Mouse (Mus musculus) right cerebral cortex, postnatal 25 days (tissue): Measurements from ENCODE around the gene Hat1.

Experiments used
- DNase-seq: peaks from one replicate; pipeline ENCODE4 v3.0.0; 2022

Gene Hat1

DNA sequence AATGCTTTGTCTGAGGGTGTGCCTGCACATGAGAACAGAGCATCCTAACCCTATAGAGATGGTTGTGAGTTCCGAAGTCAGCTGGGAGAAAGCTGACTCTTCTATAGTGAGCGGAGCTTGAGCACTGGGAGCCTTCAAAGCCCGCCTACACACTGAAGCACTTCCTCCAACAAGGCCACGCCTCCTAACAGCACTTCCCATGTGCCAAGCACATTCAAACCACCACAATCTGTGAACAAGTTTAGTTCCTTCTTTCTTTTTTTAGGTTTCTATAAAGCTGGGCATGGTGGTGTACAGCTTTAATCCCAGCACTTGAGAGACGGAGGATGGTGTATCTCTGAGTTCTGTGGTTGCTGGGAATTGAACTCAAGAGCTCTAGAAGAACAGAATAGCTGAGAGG, 11.3 kb upstream of the Hat1 start:
- DNase-seq, result no peak

GRCm38 (mm10) chr2:71381962-71382361, 6.8 kb upstream of the Hat1 start:
- no peak for DNase-seq

- DNase-seq, result no peak
These were observed 4.9 kb upstream of the Hat1 start for GRCm38 (mm10) chr2:71383890-71384289.

DNA sequence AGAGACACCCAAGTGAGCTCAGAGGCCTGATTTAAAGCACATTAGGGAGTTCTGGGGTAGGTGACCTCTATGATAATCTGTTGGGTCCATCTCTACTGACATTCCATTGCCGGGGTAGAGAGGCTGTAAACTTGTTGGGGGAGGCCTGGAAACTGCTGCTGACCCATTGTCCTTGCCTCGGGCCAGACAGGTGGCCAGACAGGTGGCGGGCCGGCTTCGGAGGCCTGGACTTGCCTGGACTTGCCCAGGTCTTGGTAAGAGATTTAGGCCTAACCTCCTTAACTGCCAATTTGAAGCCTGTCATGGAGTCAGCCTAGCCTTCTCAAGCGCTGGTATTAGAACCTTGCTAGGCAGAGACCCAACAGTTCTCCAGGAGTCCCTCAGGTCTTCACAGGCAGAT, 992 bp upstream of the Hat1 start:
- DNase-seq, result no peak

GRCm38 (mm10) chr2:71389864-71390263, 1.1 kb downstream of the Hat1 start:
- DNase-seq, result no peak

- no peak for DNase-seq
These were observed 16.9 kb downstream of the Hat1 start for GRCm38 (mm10) chr2:71405613-71406012.

DNA sequence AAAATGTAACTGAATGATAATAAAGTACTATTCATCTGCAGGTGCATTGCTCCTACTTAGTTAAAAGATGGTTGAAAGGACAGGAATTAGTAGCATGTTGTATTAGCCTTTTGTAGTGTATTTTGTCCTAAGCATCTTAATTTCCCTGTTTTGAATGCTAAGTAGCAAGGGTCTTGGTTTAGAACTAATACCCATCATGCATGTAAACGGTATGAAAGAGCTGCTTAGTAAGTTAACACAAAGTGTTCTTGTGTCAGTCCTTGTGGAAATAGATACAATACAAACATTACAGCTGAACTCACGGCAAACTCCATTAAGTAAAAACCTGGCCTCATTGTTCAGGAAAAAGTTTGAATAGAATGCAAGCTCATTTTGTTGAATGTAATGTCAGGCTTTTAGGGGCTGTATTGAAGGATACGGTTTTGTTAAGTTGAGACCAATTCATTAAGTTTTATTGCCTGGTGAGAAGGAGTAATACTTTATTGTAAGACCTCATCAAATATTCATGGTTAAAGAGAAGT, 30.1 kb downstream of the Hat1 start:
- no peak for DNase-seq

DNA sequence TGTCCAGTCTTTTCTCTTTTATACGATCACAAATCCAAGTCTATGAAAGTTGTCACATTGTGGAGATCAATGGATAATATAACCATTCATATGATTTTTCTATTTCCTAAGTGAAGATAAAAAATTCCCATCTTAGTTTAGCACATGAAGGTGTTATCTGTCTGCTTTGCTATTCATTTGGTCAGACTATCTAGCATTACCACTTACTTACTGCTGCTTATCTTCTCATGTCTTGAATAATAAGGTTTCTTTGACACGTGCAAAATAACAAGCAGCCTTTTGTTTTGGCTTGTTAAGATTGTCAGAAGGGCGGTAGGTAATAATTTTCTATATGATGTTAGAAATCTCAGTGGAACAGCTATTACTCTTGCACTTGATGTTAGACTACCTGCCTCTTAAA, 30.6 kb downstream of the Hat1 start:
- DNase-seq, result no peak

DNA sequence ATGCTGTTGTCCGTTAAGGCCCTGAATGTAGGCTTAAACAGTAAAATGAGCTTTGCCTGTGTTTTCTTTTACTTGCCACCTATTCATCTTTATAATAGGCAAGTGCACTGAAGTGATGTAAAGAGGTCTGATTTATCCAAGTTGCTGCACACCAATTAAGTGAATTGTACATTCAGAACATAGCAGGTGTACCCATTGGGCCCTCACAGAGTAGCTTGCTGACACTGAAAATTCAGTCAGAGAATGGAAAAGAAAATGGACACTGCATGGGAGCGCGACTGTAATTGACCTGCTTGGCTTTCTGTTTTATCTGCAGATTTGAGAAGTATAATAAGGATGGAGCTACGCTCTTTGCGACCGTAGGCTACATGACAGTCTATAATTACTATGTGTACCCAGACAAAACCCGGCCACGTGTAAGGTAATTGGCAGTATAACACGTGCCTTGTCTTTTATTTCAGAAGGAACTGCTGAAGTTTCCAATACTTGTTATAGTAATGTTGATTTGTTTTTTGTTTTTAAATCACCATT, 32.2 kb downstream of the Hat1 start:
- DNase-seq, result no peak

- DNase-seq, result no peak
These were observed 35.8 kb downstream of the Hat1 start for GRCm38 (mm10) chr2:71424545-71424944.

DNA sequence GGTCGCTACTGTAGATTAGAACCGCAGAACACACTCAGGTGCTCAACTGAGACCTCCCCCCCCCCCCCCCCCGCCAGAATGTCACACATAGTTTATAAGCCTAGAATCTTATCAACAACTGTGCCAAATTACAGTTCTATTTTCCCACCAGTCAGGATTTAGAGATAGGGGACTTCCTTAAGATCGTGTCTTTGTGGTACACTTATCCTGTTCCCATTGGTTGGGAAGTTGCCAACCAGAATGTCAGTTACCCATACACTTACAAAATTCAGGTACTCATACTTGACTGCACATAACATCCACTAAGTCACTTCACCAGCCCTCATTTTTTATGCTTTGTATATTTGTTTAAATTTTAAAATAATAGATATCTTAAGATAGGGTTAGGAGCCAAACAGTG, 46.7 kb downstream of the Hat1 start:
- no peak for DNase-seq

GRCm38 (mm10) chr2:71443376-71443775, 54.6 kb downstream of the Hat1 start:
- DNase-seq, result no peak

DNA sequence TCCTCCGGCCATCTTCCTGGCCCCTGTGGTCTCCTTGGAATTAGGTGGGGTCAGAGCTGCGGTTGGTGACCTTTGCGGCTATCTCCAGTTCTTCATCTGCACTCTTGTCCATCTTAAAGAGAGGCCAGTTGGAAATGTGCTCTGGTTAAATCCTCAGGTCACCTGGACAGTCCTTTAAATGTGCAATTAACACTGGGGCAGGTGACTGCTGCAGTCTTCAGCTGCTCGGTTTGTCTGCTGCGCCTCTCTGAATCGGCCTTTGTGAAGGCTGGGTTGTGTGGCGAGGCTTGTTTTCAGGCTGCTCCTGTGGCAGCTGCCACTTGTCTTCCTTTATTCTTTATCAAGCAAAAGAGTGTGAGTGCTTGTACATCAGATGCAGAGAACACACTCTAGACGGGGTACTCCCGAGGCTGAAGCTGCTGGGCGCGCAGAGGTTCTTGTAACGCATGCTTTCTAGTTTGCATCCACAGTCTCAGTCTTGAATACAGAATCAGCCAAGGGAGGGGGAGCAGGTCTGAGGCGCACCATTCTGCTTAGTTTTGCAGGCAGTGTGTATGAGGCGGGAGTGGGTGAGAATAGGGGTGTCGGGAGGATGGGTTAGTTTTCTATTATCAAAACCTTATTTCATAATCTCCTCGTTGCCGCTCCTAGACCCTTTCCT, 56.9 kb downstream of the Hat1 start:
- no peak for DNase-seq

DNA sequence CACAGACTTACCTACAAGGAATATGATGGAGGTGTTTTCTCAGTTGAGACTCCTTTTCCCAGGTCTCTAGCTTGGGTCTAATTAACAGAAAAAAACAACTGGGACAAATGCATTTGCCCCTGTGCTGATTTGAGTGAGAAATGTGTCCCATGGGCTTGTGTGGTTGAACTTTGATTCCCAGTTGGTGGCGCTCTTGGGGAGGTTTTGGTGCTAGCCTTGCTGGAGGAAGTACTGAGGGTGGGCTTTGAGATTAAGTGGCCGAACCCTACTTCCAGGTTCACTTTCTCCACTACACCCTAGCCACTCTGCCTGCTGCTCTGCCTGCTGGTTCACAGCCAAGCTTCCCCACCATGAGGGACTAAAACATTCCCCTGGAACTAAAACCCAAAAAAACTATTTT, 60.8 kb downstream of the Hat1 start:
- DNase-seq, result no peak

GRCm38 (mm10) chr2:71451761-71452160, 63.0 kb downstream of the Hat1 start:
- no peak for DNase-seq

DNA sequence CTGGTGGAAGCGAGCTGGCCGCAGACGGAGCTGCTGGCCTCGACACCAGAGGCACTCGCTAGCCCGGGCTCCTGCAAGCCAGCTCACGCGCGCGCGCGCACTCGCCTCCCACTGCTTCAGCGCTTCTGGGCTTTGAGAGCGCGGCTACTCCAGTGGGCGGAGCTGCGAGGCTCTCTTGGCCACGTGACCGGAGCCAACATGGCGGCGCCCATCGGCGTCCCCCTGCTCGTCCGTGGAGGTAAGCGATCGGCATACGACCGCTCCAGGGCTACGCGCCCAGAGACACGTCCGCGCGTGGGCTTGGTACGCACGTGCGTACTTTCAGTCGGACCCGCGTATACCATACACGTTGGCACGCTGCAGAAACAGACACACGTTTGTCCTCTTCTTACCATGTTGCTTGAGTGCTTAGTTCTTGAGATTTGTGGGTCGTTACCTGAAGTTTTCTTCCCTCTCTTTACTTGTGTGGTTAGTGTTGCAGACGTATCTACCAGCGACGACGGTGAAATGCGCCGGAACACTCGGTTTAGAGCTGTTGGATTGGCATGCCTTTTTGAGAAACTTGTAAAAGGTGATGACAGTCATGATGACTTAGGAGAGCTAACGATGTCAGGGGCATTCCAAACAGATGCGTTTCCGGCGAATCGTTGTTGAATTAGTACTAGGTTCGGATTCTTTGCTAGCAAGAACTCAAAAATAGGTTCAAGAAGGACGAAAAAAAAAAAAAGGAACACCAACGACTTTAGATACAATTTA, 64.6 kb downstream of the Hat1 start, which contains the start of gene Metap1d:
Gene Metap1d (plus strand): TSS at position 116 of the 756 bp plus-strand sequence.
- DNase-seq, result peak; percentile 95

- no peak for DNase-seq
These were observed 65.1 kb downstream of the Hat1 start for GRCm38 (mm10) chr2:71453917-71454260.

DNA sequence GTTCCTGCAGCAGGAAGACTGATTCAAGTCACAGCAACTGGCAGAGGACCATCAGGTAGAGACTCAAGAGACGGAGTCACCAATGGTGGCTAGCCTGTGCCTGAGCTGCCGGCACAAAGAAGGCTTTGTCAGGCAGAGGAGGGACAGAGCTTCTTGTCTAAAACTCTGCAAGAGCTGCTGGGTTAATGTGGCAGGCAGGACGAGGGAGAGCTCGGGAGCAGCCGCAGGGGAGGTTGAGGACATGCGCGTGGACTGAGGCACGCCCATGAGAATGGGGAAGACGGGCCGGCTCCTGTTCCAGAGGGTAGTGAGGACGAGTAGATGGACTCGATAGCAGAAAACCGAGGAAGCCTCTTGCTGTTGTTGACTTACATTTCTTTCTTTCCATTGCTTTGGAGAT, 69.9 kb downstream of the Hat1 start:
- DNase-seq, result no peak

DNA sequence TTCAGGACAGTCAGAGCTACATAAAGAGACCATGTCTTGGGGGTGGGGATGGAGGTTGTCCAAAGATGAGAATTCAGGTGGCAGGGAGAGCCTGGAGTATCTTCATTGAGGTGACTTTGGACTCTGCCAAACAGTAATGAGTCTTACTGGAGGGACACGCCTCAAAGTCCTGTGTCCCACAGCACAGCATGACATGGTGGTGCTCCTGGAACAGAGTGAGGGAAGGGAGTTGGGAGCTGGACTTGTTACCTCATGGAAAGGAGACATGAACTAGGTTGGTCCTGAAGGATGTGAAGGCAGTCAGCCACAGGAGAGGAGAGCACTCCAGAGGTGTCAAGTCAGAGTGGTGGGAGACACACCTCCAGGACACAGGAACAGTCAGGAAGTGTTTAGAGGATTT, 70.9 kb downstream of the Hat1 start:
- DNase-seq, result no peak

- DNase-seq, result no peak
These were observed 72.4 kb downstream of the Hat1 start for GRCm38 (mm10) chr2:71461139-71461538.

- no peak for DNase-seq
These were observed 72.8 kb downstream of the Hat1 start for GRCm38 (mm10) chr2:71461589-71461988.

- no peak for DNase-seq
These were observed 73.3 kb downstream of the Hat1 start for GRCm38 (mm10) chr2:71462066-71462465.

DNA sequence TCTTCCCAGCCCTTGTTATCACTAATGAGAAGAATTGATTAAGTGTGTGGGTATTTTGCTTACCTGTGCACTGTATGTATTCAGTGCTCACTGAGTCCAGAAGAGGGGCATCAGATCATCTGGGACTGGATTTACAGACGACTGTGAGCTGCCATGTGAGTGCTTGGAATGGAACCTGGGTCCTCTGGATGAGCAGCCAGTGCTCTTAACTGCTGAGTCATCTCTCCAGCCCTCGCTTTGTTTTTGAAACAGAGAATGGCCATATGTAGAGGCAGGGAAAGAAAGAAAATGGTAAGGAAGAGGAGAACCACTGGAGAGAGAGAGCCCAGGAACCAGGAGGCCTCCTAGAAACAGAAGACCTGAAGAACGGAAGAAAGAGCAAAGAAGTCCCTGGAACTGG, 73.8 kb downstream of the Hat1 start:
- DNase-seq, result no peak

GRCm38 (mm10) chr2:71466103-71466502, 77.3 kb downstream of the Hat1 start:
- no peak for DNase-seq
